Mouse (Mus musculus) heart, postnatal 0 days (tissue): ENCODE results near the gene Pip4k2b. TPM values are rescaled to one million over a fixed set of nuclear protein-coding genes. Genes with fewer than 3 reads are reported as not detected.
"Not testable (repeated sequence)": the region's sequence is repeated elsewhere in the genome, so short reads cannot be mapped to it uniquely, and the experiment has no call there.

Experiments used
- ATAC-seq: fragments of 200-750 bp; cut with Nextera tagmentation; 2 replicates; pipeline ENCODE4 v1.8.0; 2017; ENCODE audit warnings: low read depth, moderate number of reproducible peaks, moderate library complexity; ENCODE audit not compliant: insufficient read depth
- DNase-seq: peaks from one replicate; pipeline ENCODE4 v3.0.0-alpha.2; 2016; ENCODE audit warnings: low spot score
- H3K27ac ChIP-seq: fragments of 300-500 bp; sonication (generic); 2 replicates; pipeline ENCODE4 v1.5.1; 2014; ENCODE audit warnings: low read depth, mild to moderate bottlenecking
- H3K27me3 ChIP-seq: fragments of 300-500 bp; sonication (generic); 2 replicates; pipeline ENCODE4 v1.6.1; 2014; ENCODE audit warnings: low read length, mixed read lengths; ENCODE audit not compliant: control insufficient read depth, insufficient read depth
- H3K36me3 ChIP-seq: fragments of 300-500 bp; sonication (generic); replicated peaks from 2 replicates; pipeline ENCODE4 v1.6.1; 2014; ENCODE audit warnings: low read length, mixed read lengths; ENCODE audit not compliant: control insufficient read depth, insufficient read depth
- H3K4me1 ChIP-seq: fragments of 300-500 bp; sonication (generic); 2 replicates; pipeline ENCODE4 v1.6.1; 2014; ENCODE audit warnings: antibody characterized with exemption; ENCODE audit not compliant: control insufficient read depth, insufficient read depth
- H3K4me2 ChIP-seq: fragments of 300-500 bp; sonication (generic); 2 replicates; pipeline ENCODE4 v1.6.1; 2014; ENCODE audit warnings: low read depth, mild to moderate bottlenecking, low read length, moderate library complexity
- H3K4me3 ChIP-seq: fragments of 300-500 bp; sonication (generic); 2 replicates; pipeline ENCODE4 v1.5.1; 2014; ENCODE audit warnings: low read depth, low read length
- H3K9ac ChIP-seq: fragments of 300-500 bp; sonication (generic); replicated peaks from 2 replicates; pipeline ENCODE4 v1.6.1; 2014; ENCODE audit warnings: low read depth, low read length, mixed read lengths
- H3K9me3 ChIP-seq: fragments of 300-500 bp; sonication (generic); replicated peaks from 2 replicates; pipeline ENCODE4 v1.6.1; 2016; ENCODE audit warnings: low read length; ENCODE audit not compliant: control insufficient read depth
- CTCF ChIP-seq: IDR thresholded peaks from 2 replicates; pipeline ENCODE4 v1.5.1; 2016; ENCODE audit warnings: antibody characterized with exemption, control low read depth, low read depth
- EP300 ChIP-seq: IDR thresholded peaks from 2 replicates; pipeline ENCODE4 v1.6.1; 2016; ENCODE audit warnings: antibody characterized with exemption, low read depth
- WGBS: fragments of 180-500 bp; shearing (Covaris S2); extraction: QIAGEN DNeasy Blood & Tissue Kit; methylation state at CpG from one replicate; pipeline ENCODE4 v1.1.7; 2014; 5-methylcytosine and 5-hydroxymethylcytosine counted together
- polyA plus RNA-seq: library from polyadenylated mRNA; unstranded; fragments of >200 nt; fragmentation: Nextera tagmentation; extraction: Ambion mirVana; gene quantifications from 2 replicates; pipeline ENCODE4 v1.2.1, GENCODE M21; 2015
- total RNA-seq: library from RNA; depleted of rRNA; stranded (reverse); fragments of >200 nt; gene quantifications from 2 replicates; pipeline ENCODE4 v1.2.3, GENCODE M21; 2014; ENCODE audit warnings: low replicate concordance; rRNA removed

The Pip4k2b gene
- total RNA-seq (12.6 and 12.7 TPM in 2 replicates), polyA plus RNA-seq (0.79 and 0.95 TPM in 2 replicates)

DNA sequence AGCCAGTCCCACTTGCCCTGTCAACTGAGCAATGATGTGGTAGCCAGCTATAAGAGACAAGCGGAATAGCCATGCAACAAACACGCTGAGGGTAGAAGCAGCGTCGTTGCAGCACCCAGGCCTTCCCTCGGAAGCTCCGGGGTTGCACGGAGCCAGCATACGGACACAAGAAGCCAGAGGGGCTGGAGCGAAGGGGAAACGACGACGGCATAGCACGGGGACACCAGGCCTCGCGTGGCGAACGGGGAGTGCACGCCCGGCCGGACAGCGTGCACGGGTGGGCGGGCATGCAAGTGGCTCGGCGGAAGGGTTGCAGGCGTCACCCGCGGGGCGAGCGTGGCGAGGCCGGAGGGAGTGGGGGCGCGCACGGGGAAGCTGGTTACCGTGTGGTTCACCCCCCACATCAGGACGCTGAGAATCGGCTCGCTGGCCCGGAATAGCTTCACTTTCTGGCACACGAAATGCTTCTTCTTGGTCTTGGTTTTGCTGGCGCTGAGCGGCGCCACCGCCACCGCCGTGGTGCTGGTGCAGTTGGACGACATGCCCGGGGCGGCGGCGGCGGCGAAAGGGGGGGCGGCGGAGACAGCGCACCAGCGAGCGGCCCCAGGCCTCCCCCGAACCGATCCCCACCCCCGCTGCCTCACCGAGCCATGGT lies at the start of gene Pip4k2b:
Gene Pip4k2b (minus strand): TSS at position 642 of the 655 bp plus-strand sequence.
- no peaks in the 10 kb centered on the region for H3K9me3 ChIP-seq
- peak within 1 kb of the TSS; percentile 79 for H3K9ac ChIP-seq
- ATAC-seq = peak; percentile 39

DNA sequence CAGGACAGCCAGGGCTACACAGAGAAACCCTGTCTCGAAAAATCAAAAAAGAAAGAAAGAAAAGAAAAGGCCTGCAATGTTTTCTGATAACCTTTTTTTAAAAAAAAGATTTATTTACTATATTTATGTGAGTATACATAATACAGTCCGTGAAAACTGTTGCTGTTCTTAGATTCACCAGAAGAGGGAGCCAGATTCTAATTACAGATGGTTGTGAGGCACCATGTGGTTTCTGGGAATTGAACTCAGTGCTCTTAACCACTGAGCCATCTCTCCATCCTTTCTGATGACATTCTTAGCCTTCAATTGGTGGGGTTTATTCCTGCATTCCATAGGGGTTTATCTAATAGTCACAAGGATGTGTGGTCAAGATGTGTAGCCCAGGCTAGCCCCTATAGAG lies 48.7 kb upstream of the Pip4k2b start:
- TF ChIP-seq CTCF = peak; percentile 66
- no peak for TF ChIP-seq EP300
- WGBS = 0% methylated on average over 2 of the region's 2 CpGs
- no peak overlapping the region for H3K27ac ChIP-seq

More for the DNA sequence above, at the start of gene Pip4k2b:
- peak; percentile 31 for DNase-seq
- Histone ChIP-seq H3K36me3 (peaks cover 30% of the 10 kb centered on the region), H3K27me3 (no peaks in the 10 kb centered on the region), H3K27ac (peak within 1 kb of the TSS; percentile 94), H3K4me3 (peak within 1 kb of the TSS; percentile 95), H3K4me2 (peak within 1 kb of the TSS; percentile 99), H3K4me1 (peaks cover 11% of the 10 kb centered on the region)
- TF ChIP-seq EP300 = no peak
- TF ChIP-seq CTCF = no peak
- WGBS = under 1% methylated on average over 49 of the region's 63 CpGs

DNA sequence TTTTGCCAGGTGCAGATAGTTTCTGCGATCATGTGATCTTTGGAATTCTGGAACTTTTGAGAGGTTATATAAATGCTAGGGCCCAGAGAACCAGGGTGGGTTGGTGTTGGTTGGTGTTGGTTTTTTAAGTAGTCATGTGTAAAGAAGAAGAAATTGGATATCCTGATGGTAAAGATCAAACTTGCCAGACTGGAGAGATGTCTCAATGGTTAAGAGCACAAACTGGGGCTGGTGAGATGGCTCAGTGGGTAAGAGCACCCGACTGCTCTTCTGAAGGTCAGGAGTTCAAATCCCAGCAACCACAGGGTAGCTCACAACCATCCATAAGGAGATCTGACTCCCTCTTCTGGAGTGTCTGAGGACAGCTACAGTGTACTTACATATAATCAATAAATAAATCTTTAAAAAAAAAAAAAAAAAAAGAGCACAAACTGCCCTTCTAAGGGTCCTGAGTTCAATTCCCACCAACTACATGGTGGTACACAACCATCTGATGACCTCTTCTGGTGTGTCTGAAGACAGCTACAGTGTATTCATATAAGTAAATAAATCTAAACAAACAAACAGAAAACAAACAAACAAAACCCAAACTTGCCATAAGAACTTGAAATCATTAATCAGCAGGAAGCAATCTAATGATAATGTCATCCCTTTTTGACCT lies 46.4 kb upstream of the Pip4k2b start:
- not testable (repeated sequence) for H3K4me3 ChIP-seq, DNase-seq, H3K27ac ChIP-seq, H3K9ac ChIP-seq, H3K36me3 ChIP-seq, ATAC-seq, H3K27me3 ChIP-seq, H3K9me3 ChIP-seq, H3K4me1 ChIP-seq, H3K4me2 ChIP-seq
- WGBS = 64% methylated on average over 2 of the region's 2 CpGs

More for the DNA sequence above, 48.7 kb upstream of the Pip4k2b start:
- DNase-seq (no peak), ATAC-seq (no peak)
- H3K9me3 ChIP-seq = no peaks in the 10 kb centered on the region
- H3K36me3 ChIP-seq = no peaks in the 10 kb centered on the region
- H3K4me1 ChIP-seq = no peaks in the 10 kb centered on the region
- H3K9ac ChIP-seq = no peak overlapping the region
- H3K27me3 ChIP-seq = no peaks in the 10 kb centered on the region
- no peak overlapping the region for H3K4me3 ChIP-seq
- H3K4me2 ChIP-seq = no peak overlapping the region

DNA sequence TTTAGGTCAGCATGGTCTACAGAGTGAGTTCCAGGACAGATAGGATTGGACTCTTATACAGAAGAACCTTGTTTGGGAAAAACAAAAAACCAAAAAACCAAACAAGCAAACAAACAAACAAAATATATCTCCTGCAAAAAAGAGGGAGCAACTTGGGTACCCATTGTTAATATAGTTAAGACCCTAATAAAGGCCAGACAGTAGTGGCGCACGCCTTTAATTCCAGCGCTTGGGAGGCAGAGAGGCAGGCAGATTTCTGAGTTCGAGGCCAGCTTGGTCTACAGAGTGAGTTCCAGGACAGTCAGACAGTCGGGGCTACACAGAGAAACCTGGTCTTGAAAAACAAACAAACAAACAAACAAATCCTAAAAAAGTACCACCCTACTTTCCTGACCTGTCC lies 45.2 kb upstream of the Pip4k2b start:
- TF ChIP-seq EP300 = no peak
- no peak for TF ChIP-seq CTCF
- ATAC-seq (no peak), DNase-seq (no peak)
- no peaks in the 10 kb centered on the region for H3K9me3 ChIP-seq
- no peaks in the 10 kb centered on the region for H3K27me3 ChIP-seq
- no peaks in the 10 kb centered on the region for H3K4me1 ChIP-seq
- no peak overlapping the region for H3K4me2 ChIP-seq
- 78% methylated on average over 5 of the region's 5 CpGs for WGBS
- H3K9ac ChIP-seq = no peak overlapping the region
- H3K36me3 ChIP-seq = no peaks in the 10 kb centered on the region
- H3K27ac ChIP-seq = no peak overlapping the region
- no peak overlapping the region for H3K4me3 ChIP-seq

DNA sequence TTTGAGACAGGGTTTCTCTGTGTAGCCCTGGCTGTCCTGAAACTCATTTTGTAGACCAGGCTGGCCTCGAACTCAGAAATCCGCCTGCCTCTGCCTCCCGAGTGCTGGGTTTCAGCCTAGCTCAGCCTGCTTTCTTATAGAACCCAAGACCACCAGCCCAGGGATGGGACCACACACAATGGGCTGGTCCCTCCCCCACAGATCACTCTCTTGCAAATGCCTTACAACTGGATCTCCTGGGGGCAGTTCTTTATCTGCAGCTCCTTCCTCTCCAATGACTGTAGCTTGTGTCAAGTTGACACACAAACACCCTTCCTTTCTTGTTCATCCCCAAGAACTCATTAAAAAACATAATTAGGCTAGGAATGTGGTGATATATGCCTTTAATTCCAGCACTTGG lies 43.5 kb upstream of the Pip4k2b start:
- no peak for ATAC-seq
- no peaks in the 10 kb centered on the region for H3K36me3 ChIP-seq
- no peak overlapping the region for H3K4me3 ChIP-seq
- no peaks in the 10 kb centered on the region for H3K9me3 ChIP-seq
- H3K9ac ChIP-seq = no peak overlapping the region
- WGBS = 84% methylated on average over 3 of the region's 3 CpGs
- no peaks in the 10 kb centered on the region for H3K27me3 ChIP-seq
- H3K4me2 ChIP-seq = no peak overlapping the region
- DNase-seq = no peak
- no peak overlapping the region for H3K27ac ChIP-seq
- no peaks in the 10 kb centered on the region for H3K4me1 ChIP-seq
- TF ChIP-seq CTCF (no peak), EP300 (no peak)
